Mouse (Mus musculus): ENCODE data around the gene Thap8.
"Not testable (repeated sequence)": the region's sequence is repeated elsewhere in the genome, so short reads cannot be mapped to it uniquely, and the experiment has no call there.

Thap8 gene

DNA sequence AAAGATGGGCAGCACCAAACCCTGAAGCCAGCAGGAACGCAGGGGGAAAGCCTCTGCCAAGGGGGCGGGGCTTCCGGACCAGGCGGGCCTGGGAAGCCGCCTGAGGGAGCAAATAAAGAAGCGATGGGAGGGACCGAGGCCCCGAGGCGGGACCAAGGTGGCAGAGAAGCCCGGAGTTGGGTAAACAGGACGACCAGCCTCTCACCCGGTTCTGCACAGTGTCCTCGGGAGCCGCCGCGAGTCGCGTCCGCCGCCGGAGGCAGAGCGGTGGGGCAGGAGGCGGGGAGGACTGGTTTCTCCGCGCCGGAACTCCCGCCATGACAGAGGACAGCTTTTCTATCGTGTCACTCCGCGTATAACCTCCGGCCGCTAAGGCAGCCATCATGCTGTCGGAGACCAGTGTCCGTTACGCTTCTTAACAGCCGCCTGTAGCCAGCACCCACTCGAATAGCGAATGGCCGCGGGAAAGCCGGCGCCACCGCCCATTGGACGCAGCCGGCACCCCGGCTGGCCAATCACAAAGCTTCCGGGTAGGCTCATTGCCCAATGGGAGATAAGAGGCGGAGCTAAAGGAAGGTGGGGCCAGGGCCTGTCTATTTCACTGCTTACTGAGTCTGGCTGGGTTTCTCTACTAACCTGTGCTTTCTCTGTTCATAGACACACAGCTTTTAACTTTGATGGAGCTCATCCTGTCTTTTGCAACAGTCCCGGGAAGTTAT, at the start of gene Thap8, which contains the start of gene Wdr62:
TSS of gene Thap8 (plus strand) at position 144 of the 719 bp plus-strand sequence.
TSS of gene Wdr62 (minus strand) at position 469 of the 719 bp plus-strand sequence.
- peak; percentile 89 for DNase-seq

DNA sequence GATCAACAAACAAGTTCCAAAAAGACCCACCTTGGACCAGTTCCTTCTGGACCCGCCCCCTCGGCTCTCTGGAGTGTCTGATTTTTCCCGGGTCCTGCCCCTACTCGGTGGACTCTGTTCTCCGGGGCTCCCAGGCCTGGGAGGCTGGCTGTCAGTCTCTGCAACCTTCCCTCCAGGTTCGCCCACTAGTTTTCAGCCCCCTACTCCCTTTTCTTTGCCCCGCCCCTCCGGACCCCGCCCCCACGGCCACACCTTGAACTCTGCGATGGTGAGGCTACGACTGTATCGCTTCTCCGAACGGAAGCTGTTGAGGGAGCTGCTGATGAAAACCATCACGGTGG, 48.6 kb upstream of the Thap8 start:
- DNase-seq: no peak

DNA sequence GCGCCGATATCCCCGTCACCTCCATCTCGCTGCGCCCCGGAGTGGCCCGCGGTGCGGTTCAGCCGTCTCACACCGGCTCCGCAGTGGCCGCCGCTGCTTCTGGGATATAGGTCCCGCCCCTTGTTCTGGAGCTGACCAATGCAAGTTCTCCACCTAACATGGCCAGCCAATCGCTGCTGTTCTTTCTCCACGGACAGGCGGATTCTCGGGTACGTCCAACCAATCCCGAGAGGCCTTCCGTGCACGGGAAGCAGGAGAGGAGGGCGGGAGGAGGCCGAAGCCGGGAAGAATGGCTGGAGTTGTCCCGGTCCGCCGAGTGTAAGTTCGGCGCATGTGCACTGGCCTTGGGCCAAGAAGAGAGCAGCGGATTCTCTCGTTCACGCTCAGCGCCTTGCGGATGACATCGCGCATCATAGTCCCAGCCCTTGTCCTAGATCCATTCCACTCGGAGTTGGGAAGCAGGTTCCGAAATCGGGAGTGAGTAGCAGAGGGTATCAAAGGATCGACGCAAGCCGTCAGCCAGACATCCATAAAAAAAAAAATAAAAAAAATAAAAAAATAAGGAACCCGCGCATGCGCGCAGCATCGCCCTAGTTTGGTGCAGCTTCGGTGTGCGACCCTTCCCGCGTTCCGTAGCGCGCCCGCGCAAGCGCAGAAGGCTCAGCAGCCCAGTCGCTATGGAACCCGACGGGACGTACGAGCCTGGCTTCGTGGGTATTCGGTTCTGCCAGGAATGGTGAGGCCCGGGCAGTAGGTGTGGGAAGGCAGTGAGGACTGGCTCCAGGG, 48.0 kb upstream of the Thap8 start, which contains the start of the genes Polr2i and Tbcb:
TSS of gene Polr2i (plus strand) at position 280 of the 786 bp plus-strand sequence.
TSS of gene Tbcb (minus strand) at position 604 of the 786 bp plus-strand sequence.
- peak; percentile 98 for DNase-seq

DNA sequence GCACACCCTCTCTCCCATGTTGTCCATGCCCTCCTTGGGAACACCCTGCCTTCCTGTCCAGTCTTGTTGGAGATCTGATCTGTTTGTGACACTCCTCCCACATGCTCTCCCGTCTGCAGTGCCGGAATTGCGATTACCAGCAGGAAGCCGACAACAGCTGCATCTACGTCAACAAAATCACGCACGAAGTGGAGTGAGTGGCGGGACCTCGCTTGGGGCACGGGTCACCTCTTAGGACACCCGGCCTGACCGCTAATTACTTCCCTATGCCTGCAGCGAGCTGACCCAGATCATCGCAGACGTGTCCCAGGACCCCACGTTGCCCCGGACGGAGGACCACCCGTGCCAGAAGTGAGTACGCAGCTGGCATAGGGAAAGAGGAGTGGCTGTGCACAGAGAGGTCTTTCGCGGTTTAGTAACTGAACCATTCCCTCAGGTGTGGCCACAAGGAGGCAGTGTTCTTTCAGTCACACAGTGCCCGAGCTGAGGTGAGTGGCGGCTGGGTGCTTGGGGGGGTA, 47.2 kb upstream of the Thap8 start:
- peak; percentile 23 for DNase-seq

GRCm38 (mm10) chr7:30233387-30233786, 46.5 kb upstream of the Thap8 start:
- no peak for DNase-seq

DNA sequence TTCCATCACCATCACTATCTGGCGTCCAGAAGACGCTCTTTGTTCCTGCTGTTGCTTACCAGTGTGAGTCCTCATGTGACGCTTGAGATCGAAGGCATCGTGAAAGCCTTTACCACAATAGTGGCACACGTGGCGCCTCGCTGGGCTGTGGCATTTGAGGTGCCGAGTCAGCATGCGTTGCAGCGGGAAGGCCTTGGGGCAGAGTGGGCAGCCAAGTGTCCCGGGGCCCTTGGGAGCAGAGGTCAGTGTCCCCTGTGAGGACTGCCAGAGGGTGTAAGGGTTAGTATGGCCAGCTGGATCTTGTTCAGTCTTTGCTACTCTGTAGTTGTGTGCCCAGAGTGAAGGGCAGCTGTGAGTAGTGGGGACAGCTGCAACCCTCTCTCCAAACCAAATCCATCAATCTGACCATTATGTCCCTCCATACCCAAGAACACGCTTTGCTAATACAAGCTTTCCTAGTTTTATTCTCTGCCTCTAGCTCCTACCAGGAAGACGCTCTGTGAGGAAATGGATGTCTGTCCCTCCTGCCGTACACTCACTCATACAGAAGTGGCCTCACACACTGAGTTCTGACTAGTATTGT, 45.5 kb upstream of the Thap8 start:
- DNase-seq: no peak

DNA sequence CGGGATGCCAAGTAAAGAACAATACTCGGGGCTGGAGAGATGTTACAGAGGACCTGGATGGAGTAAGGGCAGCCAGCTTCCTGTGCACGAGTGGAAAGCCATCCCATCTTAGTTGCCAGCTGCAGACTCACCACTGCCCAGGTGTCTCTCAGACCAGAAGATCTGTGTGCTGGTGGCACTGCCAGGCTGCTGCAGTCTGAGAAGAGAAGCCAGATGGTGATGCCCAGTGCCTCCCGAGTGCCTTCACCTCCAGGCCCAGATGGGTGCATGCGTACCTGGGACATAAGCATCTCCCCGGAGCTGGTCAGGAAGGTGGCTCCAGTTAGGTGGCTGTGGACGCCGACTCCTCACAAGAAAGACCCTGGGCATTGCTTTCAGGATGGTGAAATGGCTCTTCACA, 44.8 kb upstream of the Thap8 start:
- DNase-seq: no peak

GRCm38 (mm10) chr7:30235625-30236024, 44.3 kb upstream of the Thap8 start, which contains the start of gene Ovol3:
Gene Ovol3 (minus strand): TSS chr7:30235725.
- no peak for DNase-seq

DNA sequence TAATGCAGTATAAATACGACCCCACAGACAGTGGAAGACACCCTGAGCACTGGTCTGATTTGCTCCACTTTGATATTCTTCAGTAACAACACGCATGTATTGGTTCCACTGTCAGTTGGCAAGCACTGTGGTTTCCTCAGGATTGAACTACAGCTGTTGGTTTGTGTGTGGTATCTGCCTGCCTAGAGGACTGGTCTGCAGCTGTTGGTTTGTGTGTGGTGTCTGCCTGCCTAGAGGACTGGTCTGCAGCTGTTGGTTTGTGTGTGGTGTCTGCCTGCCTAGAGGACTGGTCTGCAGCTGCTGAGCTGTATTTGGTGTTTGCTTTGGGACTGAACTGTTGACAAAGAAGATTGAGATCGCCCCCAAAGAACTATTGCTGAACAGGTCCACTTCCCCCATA, 42.5 kb upstream of the Thap8 start:
- DNase-seq: not testable (repeated sequence)

GRCm38 (mm10) chr7:30251956-30252954, 27.6 kb upstream of the Thap8 start:
- no peak for DNase-seq

DNA sequence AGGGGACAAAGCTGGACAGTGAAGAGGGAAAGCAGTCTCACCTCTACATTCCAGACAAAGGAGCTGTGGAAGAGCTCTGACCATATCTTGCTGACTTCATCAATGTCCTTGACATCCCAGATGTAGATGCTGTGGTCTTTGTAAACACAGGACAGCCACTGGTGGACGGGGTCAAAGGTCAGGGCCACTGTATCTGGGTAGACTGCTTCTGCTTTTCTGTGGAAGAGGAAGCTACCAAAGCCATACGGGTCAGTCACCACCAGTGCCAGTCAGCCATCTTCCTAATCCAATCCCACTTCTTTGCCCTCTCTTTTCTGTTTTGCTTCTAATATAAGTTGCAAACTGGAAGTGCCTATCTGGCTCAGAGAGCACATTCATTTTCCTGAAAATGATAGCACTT, 14.9 kb upstream of the Thap8 start:
- DNase-seq: no peak

DNA sequence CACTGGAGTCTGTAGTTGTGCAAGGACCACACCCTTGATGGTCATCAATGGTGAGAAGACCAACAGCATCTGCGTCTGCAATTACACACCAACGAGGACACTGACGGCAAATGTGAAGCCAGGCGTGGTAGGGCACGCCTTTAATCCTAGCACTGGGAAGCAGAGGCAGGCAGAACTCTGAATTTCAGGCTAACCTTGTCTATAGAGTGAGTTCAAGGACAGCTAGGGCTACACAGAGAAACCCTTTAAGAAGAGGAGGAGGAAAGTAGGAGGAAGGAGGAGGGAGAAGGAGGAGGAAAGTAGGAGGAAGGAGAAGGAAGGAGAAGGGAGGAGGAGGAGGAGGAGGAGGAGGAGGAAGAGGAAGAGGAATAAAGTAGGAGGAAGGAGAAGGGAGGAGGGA, 14.4 kb upstream of the Thap8 start:
- no peak for DNase-seq

GRCm38 (mm10) chr7:30265935-30266334, 14.0 kb upstream of the Thap8 start:
- DNase-seq: no peak

DNA sequence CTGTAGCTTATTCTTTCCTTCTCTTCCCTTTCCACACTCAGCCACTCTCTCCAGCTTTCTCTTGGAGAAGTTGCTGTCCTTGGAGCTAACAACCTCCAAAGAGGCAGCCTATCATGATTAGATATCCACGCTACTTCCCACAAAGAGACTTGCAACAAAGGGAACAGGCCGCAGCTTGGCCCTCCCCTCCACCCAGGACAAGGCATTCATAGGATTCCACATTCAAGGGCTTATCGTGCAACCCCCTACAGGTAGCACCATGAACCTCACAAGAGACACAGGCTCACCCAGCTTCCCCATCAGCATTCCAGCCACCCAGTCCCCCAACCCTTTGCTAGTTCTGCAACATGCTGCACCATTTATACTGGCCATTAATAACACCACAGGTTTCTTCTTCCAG, 13.1 kb upstream of the Thap8 start:
- DNase-seq: no peak

GRCm38 (mm10) chr7:30269641-30270040, 10.3 kb upstream of the Thap8 start:
- no peak for DNase-seq

DNA sequence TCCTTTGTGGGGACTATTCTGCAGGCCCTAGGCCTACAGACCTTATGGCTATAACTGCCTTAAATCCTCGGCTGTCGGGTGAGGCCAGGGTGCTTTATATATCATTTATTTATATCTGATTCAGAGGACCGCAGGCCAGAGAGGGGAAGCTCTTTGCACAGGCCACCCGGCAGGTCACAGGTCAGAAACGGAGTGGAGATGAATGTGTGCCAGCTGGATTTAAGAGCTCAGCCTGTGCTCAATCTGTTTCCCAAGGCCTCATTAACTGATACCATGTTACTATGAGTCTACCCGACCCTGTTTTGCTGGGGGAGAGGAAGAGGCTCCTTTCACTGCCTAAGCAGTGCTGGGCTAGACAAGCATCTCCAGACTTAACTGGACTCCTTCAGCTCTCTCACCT, 5.5 kb upstream of the Thap8 start:
- no peak for DNase-seq

DNA sequence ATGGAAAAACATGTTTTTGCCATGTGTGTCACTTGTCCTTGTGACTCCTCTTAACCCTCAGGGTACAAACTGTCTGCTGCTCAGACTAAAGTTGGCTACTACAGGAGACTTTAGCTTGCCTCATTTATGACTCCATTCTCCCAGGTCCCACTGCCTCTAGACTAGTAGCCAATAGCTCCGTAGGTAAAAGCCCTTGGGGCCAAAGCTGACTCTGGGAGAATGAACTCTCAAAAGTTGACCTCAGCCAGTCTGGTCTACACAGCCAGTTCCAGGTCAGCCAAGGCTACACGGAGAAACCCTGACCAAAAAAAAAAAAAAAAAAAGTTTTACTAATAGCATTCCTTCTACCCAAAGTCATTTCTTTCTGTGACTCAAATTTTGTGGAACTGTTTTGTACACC, 983 bp upstream of the Thap8 start:
- DNase-seq: no peak

GRCm38 (mm10) chr7:30279536-30279935, 358 bp upstream of the Thap8 start:
- no peak for DNase-seq

GRCm38 (mm10) chr7:30280670-30281138, 810 bp downstream of the Thap8 start:
- DNase-seq: peak; percentile 80

DNA sequence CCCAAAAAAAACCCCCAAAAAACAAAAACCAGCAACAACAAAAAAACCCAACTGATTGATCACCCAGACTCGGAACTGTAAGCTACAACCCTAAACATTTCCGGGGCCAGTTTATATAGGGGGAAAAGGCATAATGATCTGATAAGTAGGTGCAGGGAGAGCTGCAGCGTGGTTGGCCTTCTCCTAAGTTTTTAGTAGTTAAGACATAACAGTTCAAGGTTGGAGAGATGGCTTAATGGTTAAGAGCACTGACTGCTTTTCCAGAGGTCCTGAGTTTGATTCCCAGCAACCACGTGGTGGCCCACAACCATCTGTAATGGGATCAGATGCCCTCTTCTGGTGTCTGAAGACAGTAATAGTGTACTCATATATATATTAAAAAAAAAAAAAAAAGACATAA, 1.6 kb downstream of the Thap8 start:
- DNase-seq: no peak

- no peak for DNase-seq
Observed at GRCm38 (mm10) chr7:30282740-30283139, 2.8 kb downstream of the Thap8 start.

All from right cerebral cortex, postnatal 25 days (tissue).